Mouse (Mus musculus): ENCODE measurements around the gene Col6a4. TPM values are rescaled to one million over a fixed set of nuclear protein-coding genes. Genes with fewer than 3 reads are reported as not detected.

Gene Col6a4
- total RNA-seq, 2 experiments from 2014 or later = not detected

- no peak for ATAC-seq (replicated peaks; ENCODE audit: low FRiP score, poor library complexity, severe bottlenecking)
These were observed 124.6 kb downstream of the Col6a4 start for GRCm38 (mm10) chr9:105972031-105972430.

DNA sequence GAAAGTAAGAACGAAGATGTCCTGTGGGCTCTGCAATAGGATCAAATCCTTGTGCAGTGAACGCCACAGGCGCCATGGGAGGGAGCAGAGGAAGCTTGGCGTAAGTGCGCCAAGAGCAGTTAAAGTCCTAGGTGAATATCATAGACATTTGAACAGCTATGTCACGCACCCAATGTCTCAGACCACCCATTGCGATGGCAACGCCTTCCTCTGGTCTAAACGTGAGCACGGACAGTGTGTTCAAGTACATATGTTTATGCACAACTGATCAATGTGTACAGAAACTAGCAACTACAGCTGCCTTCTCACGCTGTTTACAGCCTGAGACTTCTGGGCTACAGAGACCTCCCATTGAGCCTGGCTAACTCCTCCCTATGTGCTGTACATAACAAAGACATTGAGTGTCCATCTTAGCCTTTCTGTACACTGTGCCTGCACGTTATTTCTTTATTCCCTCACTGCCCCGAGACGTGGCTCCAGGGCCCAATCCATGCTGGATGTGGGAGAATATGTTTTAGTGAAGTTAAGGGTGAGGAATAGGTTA, 125.2 kb downstream of the Col6a4 start:
- no peak for ATAC-seq (replicated peaks; ENCODE audit: low FRiP score, poor library complexity, severe bottlenecking)

- ATAC-seq (replicated peaks; ENCODE audit: low FRiP score, poor library complexity, severe bottlenecking) = no peak
These were observed 125.7 kb downstream of the Col6a4 start for GRCm38 (mm10) chr9:105970901-105971300.

DNA sequence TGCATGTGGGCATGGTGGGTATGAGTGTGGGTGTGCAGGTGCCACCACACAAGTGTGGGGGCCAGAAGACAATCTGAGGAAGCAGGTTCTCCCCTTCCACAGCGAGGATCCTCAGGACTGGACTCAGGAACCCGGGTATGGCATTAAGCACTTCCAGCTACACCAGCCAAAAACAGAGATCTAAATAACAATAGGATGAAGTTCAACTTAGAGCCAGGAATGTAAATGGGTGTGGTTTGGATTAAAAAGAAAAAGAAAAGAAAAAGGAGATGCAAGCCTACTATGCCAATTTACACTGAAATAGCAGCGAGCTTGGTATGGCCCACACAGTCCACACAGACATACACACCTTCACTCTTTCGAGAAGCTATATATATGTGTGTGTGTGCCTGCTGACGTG, 128.6 kb downstream of the Col6a4 start:
- ATAC-seq (replicated peaks; ENCODE audit: low FRiP score, poor library complexity, severe bottlenecking) = no peak

DNA sequence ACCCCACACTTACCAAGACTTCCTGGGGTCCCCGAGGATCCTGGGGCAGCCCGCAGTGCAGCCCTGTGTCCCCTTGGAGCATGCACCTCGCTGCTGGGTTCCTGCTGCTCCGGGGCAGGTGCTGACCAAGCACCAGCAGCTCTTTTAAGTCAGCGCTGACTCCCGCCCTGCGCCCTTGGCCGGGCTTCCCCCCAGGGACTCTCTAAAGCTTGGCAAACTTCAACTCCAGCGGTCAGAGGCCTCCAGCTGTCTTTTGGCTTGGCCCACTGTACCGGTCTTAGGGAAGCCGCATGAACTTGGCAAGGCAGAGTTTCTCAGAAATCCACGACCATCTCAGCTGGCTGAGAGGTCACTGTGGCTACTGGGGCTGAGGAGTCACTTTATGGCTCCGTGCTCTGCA, 136.1 kb downstream of the Col6a4 start, which contains the start of gene Col6a5:
Col6a5 (minus strand) TSS at position 111 of the 400 bp plus-strand sequence.
- ATAC-seq (replicated peaks; ENCODE audit: low FRiP score, poor library complexity, severe bottlenecking) = no peak

GRCm38 (mm10) chr9:105959116-105959515, 137.5 kb downstream of the Col6a4 start:
- ATAC-seq (replicated peaks; ENCODE audit: low FRiP score, poor library complexity, severe bottlenecking) = no peak

- ATAC-seq (replicated peaks; ENCODE audit: low FRiP score, poor library complexity, severe bottlenecking) = no peak
These were observed 146.8 kb downstream of the Col6a4 start for GRCm38 (mm10) chr9:105949755-105950154.

- ATAC-seq (replicated peaks; ENCODE audit: low FRiP score, poor library complexity, severe bottlenecking) = no peak
These were observed 149.0 kb downstream of the Col6a4 start for GRCm38 (mm10) chr9:105947577-105947976.

Other genes with a start within 250 kb of the Col6a4 start
- gene Col6a5, start 136.1 kb downstream of the Col6a4 start, total RNA-seq (2015; ENCODE audit: low replicate concordance) = not detected in 2 replicates
- gene Col6a5, start 136.1 kb downstream of the Col6a4 start, total RNA-seq (2017; ENCODE audit: low replicate concordance) = not detected in 2 replicates
- 0.84 TPM in 1 of 2 replicates, not detected in the other for gene Glyctk, start 61.4 kb upstream of the Col6a4 start, total RNA-seq (2015; ENCODE audit: low replicate concordance)
- 0.51 TPM in 1 of 2 replicates, not detected in the other for gene Glyctk, start 61.4 kb upstream of the Col6a4 start, total RNA-seq (2017; ENCODE audit: low replicate concordance)
- gene Wdr82, start 74.1 kb upstream of the Col6a4 start, total RNA-seq (2015; ENCODE audit: low replicate concordance) = 18.0 and 26.0 TPM in 2 replicates
- gene Wdr82, start 74.1 kb upstream of the Col6a4 start, total RNA-seq (2017; ENCODE audit: low replicate concordance) = 25.9 and 31.7 TPM in 2 replicates
- 9.4 and 25.6 TPM in 2 replicates for gene Ppm1m, start 103.0 kb upstream of the Col6a4 start, total RNA-seq (2015; ENCODE audit: low replicate concordance)
- 6.1 and 10.3 TPM in 2 replicates for gene Ppm1m, start 103.0 kb upstream of the Col6a4 start, total RNA-seq (2017; ENCODE audit: low replicate concordance)
- 11.2 and 14.7 TPM in 2 replicates for gene Twf2, start 106.3 kb upstream of the Col6a4 start, total RNA-seq (2015; ENCODE audit: low replicate concordance)
- gene Twf2, start 106.3 kb upstream of the Col6a4 start, total RNA-seq (2017; ENCODE audit: low replicate concordance) = 1.8 and 17.5 TPM in 2 replicates
- gene Tlr9, start 125.8 kb upstream of the Col6a4 start, total RNA-seq (2015; ENCODE audit: low replicate concordance) = 0.72 and 5.0 TPM in 2 replicates
- gene Tlr9, start 125.8 kb upstream of the Col6a4 start, total RNA-seq (2017; ENCODE audit: low replicate concordance) = 0.64 TPM in 1 of 2 replicates, not detected in the other
- gene Alas1, start 151.9 kb upstream of the Col6a4 start, total RNA-seq (2015; ENCODE audit: low replicate concordance) = 44.0 and 57.7 TPM in 2 replicates
- gene Alas1, start 151.9 kb upstream of the Col6a4 start, total RNA-seq (2017; ENCODE audit: low replicate concordance) = 37.1 and 38.0 TPM in 2 replicates
- 28.1 and 28.9 TPM in 2 replicates for gene Poc1a, start 184.3 kb upstream of the Col6a4 start, total RNA-seq (2015; ENCODE audit: low replicate concordance)
- 12.7 and 19.5 TPM in 2 replicates for gene Poc1a, start 184.3 kb upstream of the Col6a4 start, total RNA-seq (2017; ENCODE audit: low replicate concordance)